Mouse (Mus musculus): ENCODE results near the gene Ddx17. TPM values are rescaled to one million over a fixed set of nuclear protein-coding genes. Genes with fewer than 3 reads are reported as not detected.
A peak's percentile ranks its signal among the peaks of the same experiment; 100 is the strongest.

Ddx17 gene
- total RNA-seq (2021), result 10 to 100 TPM; 65.3 to 72.8 TPM
- long read RNA-seq, experiment 1, partial matches to known transcripts, result 0 of 6 reads
- long read RNA-seq, experiment 1, other reads (novel, unspliced or antisense), result 6 of 6 reads
- long read RNA-seq, experiment 2, partial matches to known transcripts, result 0 of 9 reads
- long read RNA-seq, experiment 2, other reads (novel, unspliced or antisense), result 9 of 9 reads

DNA sequence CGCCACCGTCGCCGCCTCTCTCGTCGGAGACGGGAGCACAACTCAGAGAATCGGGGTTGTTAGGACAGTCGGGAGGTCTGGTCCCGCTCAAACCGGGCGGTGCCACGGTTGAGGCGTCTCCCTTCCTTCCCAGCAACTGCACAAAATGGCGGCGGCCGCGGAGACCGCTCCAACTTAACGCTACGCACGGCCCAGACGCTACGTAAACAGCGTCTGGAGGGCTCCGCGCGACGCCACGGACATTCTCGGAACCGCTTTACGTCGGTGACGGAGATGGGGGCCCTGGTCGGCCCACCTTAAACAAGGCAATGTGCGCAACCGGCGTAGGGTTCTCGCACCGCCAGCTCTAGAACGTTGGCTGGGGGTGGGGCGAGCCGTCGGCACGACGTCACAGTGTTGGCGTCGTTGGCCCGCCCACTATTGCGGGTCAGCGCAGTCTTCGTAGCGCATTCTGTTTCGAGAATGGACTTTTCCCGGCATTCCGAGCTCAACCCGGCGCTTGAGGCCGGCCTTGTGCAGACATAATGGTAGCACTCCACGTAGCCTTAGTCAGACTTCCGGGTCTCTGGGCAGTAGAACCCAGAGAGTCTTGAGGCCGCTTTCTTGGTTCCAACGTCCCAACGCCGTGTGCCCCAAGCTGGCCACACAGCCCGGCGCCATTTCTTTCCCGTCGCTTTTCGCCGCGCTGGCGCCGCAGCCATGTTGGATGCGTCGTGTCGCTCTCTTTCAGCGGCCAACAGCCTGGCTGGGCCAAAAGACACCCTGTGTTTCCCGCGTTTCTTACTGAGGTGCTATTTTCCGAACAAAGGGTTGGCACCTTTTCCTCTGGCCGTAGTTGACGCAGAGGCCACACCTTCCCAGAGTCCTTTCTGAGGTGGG, at the start of gene Ddx17:
Gene Ddx17, minus strand, starts transcription at position 332 of the 879 bp plus-strand sequence.
- peak; percentile 96 for DNase-seq

DNA sequence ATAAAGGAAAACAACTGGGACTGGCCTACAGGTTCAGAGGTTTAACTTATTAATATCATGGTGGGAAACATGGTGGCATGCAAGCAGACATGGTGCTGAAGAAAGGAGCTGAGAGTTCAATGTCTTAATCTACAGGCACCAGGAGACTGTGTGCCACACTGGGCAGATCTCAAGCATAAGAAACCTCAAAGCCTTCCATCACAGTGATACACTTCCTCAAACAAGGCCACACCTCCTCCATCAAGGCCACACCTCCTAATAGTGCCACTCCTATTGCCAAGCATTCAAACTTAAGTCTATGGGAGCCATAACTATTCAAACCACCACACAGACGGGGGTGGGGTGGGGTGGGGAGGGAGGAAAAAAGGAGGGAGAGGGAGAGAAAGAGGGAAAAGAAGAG, 35.0 kb upstream of the Ddx17 start:
- no peak for DNase-seq

DNA sequence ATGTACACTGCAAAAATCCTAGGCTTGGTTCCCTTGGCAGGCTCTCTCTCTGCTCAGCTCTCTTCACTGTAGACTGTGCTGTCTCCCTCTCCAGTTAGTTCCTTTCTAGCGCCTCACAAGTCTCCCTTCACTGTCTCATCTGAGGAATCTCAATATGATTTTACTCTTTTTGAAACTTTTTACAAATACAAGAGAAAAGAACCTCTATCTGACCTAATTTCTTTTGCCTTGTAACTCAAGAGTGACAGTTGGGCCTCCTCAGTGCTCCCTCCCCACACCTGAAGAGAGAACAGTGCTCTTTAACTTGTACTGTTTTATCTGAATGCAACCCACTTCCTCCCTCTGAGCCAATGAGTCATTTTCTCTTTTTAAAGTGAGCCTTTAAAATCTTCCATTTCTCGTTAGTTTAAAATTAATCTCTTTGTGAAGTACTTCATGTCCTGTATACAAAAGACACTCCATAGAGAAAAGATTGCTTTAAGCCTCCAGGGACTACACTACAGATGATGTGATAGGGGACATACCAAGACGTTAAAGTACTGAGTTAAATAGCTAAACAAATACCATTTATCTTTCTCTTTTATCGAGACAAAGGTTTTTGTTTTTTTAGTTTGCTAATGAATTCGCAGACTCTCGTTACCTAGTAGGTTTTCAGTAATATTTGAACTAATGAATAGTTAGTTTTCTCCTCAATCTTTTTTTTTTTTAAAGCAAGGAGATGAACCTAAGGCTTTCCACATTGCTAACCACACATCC, 31.3 kb upstream of the Ddx17 start:
- no peak for DNase-seq

DNA sequence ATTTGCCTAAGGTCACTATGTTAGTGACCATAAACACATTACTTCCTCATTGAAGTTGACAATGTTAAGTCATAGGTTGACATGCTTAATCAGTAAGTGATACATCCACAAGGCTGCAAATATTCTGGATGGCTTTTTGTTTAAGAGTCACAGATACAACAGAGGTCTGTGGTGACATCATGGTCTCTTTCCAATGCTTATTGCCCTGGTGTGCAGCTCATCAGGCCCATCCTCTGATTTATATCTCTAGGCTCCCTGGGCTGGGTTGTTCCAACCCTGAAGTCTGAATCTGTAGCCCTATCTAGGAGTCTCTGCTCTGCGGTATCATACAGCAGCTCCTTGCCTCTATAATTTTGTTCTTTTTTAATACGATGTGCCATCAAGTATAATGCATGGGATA, 30.4 kb upstream of the Ddx17 start:
- no peak for DNase-seq

DNA sequence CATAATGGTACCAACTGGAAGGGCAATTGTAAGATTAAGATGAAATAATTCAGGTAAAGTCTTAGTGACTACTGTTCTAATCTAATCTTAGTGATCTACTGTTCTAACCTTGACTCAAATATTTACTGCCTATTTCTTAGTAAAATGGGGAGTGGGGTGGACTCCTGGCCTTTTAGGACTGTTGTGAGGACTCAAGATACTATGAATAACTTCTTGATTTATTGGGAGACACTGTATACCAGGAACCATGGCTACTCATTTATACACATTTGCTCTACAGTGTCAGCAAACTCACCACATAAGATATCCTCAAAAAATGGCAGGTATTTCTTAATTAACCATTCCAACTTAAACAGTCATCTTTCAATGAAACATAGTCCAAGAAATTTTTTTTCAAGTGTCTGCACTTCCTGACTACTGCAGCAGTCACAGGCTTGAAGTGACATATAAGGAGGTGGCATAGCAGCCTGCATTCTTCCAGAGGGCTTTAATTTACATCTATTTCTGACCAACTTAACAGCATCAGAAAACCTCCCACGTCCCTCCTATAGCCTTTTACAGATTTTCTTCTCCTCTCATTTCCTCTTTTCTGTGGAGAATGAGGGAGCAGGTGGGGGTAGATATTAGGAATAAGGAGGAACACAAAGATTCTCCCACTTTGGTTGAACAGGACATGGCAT, 29.1 kb upstream of the Ddx17 start:
- no peak for DNase-seq

DNA sequence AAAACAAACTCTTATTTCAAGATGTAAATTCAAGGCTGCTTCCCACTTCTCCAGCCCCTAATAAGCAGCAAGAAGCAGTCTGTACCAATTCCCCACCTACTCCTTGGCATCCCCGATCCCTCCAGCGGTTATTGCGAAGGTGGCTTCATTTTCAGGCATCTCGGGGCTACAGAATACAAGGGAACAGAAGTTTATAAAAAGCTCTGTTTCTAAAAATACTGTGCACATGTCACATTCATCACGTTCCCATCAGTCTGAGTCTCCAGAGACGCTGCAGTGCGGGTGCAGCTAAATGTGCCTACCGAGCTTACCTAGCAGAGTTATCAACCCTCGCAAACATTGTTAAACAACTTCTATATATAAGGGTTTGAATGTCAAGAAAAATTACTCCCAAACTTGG, 15.9 kb upstream of the Ddx17 start:
- DNase-seq, result no peak

DNA sequence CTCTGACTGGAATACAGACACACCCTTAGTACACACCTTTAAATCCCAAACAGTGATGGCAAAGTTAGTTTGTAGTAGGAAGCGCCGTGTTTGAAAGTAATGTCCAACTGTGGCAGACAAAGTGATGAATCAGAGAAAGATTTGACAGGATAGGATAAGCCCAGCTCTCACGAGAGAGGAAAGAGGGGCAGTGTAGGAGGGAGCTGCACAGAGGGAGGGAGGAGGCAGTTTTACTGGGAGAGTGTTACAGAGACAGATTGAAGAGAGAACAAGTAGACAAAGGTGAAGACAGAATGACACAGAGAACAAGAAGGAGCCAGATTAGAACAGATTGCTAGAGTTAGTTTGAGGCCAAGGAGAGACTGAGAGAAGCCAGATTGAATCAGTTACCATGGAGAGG, 13.1 kb upstream of the Ddx17 start:
- DNase-seq, result no peak

DNA sequence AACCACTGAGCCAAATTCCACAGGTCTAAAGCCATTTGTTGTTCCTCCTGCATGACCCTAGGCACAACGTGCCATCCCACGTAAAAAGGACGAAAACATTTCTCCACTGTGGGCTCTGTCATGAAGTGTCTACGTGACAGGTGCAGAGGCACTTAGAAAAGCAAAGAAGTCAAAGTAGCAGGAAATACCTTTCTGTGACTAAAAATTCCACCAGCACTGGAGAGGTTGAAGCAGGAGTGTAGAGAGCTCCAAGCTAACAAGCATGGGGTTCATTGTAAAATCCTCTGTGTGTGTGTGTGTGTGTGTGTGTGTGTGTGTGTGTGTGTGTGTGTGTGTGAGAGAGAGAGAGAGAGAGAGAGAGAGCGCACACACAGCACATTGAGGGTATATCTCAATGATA, 6.0 kb upstream of the Ddx17 start:
- DNase-seq, result no peak

DNA sequence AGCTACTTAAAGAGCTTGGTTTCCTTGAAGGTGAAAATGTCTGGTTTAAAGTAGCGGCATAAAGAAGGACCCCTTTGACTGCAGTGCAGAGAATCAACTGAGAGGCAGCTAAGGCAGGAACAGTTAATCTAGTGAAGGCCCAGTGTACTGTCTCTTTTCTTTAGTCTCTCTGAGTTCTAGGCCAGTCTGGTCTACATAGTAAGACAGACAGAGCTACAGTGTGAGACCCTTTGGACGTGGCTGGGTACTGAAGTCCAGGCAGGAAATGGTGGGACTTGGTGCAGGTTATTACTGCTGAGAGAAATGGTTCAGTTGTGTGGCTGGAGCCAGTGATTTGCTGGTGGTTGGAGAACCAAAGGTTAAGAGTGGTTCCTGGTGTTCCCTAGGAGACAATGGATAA, 1.7 kb upstream of the Ddx17 start:
- no peak for DNase-seq

DNA sequence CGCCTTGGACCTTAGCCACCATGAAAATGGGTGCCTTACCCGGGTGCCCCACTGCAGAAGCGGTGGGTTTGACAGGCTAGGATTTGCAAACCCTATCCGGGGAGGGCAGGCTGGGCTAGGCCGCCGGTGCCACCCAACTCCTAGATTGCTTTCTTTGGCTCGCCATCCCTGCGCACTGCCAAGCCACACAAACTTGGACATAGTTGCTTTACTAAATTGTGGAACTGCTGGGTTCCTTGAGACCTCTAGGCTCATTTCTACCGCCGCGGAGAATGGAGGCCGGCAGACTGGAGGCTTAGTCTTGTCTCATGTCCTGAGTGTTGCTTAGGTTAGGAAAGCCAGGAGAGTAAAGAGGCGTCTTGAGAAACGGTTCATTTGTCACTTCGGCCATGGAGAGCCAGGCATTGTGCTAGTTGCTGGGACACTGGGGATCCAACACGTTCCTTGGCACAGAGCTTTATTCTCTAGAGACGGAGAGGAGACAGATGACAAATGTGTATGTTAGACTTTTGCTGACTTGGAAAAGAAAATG, 814 bp upstream of the Ddx17 start:
- DNase-seq, result no peak

DNA sequence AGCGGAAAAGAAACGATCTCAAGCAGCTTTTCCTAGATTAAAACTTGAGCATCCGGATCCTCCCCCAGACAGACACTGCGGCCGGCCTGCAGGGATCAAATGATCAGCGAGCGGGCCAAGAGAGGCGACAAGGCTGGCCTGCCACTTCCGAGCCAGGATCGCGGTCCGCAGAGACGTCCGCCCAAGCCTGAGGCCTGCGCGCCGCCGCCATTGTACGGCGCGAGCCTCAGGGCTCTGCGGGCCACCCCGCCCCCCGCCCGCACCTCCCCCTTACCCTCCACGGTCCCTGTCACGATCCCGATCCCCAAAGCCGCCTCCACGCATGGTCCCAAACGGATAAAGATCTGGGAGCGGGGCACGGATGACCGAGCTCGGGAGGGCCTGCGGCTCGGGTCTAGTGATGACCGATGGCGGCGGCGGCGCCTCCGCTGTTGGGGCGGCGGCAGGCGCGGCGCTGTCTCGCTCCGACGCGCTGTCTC, 581 bp downstream of the Ddx17 start:
- peak; percentile 82 for DNase-seq

DNA sequence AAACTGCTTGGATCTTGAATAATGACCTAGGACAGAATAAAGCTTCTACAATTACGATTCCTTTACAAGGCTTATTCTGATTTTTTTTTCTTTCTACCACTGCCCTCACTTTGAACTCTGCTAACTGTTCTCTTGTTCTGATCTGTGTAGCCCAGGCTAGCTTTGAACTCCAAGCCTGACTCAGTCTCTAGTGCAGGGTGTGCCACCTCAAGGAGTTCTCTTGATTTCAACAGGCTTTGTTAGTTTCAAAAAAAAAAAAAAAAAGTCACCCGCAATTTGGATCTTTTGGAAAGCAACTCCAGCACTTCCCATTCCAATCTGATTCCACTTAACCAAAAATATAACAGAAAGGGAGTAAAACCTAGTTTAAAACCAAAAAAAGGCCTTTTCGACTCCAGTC, 1.0 kb downstream of the Ddx17 start:
- no peak for DNase-seq

DNA sequence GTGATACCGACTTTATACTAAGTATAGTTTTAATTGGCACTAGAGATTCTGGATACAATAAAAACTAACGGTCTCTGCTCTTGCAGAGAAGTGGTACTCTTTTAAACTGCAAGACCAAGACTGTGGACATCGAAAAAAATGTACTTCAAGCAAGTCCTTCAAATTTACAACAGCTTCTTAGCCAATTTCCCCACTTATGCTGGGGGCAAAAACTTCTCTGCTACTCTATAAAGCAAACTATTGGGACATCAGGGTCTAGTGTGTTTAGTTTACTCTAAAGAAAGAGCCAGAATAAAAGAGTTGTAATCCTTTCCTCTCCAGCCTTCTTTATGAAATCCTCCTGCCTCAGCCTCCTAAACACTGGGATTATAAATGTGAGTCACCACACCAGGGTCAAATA, 2.6 kb downstream of the Ddx17 start:
- DNase-seq, result no peak

DNA sequence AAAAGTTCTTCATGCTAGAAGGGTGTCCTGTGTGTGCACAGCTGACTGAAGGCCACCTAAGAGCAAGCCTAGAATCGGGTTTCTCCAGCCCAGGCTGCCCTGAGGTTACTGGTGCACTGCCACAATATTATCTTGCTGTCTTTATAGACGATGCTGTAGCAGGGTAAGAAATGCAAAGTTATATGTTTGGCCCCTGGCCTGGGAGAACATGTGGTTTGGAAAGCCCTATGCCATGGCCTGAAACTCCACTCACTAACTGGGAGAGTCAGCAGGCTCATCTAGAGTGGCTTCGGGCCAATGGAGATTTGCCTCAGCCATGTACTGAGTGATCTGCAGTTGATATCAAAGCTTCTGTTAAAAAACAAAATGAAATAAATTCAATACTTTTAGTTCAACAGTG, 12.7 kb downstream of the Ddx17 start:
- no peak for DNase-seq

DNA sequence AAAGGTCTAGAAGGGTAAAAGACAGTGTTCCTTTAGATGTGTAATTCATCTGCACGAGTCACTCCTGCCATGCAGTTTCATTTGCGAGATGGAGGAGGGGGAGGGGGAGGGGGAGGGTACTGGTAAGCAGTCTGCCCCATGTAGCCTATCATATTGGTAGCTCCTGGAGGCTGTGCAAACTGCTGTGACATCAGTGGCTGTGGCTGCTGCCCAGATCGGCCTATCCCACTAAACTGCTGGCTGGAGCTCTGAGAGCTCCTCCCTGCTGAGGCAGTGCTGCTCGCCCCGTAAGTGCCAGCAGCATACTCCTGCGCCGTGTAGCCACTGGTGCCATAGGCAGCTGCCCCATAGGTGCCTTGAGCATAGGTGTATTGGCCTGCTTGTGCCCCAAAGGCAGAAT, 16.6 kb downstream of the Ddx17 start:
- DNase-seq, result peak; percentile 63

DNA sequence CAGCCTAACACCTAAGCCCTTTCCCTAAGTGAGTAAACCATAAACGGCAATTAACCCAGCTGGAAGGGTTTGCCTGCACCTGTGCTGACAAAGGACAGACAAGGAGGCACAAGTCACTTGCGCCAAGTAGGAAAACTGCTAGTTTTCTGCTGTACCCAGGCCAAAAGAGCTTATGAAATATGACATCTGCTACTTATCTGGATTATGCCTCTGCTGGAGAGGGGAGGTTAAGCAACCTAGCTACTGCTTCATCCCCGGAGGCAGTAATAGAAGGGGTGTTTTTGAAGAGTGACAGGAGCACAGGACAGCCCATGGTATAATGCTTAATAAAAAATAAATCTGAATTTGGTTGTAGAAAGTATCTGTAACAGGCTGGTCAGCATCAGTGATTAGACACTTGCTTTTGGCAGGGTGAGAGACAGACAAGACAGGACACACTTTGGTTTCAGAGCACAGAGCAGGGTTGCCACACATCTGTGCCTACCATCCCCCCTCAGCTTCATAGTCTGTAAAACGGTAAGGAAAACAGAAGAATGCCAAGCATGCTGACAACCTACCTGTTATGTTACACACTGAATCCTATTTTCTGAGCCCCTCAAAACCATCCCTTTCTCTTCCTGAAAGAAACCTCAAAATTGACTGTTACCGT, 18.4 kb downstream of the Ddx17 start:
- DNase-seq, result no peak

DNA sequence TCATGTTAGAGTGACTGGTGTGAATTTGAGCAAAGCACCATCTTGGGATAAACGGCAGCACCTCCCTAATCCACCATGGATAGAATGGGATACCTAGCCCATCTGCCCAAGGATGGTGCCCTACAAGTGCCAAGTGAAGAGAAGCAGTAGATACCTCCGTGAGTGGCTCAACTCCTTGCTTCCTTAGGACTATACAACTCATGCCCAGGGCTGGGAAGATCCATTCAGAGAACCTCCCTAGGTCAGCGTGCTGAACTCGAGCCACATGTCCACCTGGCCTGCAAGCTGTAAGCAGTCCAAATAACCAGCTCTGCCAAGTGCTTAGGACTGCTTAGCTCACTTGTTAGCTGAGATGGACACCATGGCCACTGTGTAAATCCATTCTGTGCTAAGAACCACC, 19.3 kb downstream of the Ddx17 start:
- peak; percentile 66 for DNase-seq

DNA sequence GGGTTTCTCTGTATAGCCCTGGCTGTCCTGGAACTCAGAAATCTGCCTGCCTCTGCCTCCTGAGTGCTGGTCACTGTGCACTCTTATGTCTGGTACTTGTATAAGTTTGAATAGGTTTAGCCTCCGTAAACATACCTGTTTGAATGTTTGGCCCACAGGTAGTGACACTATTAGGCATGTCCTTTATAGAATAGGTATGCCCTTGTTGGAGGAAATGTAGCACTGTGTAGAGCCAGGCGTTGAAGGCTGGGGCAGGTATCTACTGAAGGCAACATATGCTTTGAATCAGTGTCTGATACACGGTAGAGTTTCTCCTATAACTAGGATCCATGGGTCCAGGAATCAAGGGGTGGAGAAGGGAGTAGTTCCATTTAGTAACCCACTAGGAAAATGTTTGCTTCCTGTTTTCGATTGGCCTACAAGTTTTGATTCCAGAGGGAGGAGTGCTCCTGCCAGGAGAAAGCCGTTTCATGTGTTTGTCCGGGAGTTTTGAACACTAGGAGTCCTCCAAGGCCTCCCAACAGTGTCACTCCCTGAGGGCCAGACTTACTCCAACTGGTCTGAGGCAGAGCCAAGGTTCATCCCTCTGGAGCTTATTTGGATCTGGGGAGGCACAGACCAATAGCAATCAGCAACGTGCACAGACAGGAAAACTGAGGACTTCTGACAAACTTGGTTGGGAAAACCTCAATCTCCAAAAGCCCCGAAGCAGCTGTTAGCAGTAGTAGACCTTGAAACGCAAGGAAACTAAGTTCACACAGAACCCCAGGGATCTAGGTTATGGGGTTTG, 20.4 kb downstream of the Ddx17 start:
- peak; percentile 48 for DNase-seq

DNA sequence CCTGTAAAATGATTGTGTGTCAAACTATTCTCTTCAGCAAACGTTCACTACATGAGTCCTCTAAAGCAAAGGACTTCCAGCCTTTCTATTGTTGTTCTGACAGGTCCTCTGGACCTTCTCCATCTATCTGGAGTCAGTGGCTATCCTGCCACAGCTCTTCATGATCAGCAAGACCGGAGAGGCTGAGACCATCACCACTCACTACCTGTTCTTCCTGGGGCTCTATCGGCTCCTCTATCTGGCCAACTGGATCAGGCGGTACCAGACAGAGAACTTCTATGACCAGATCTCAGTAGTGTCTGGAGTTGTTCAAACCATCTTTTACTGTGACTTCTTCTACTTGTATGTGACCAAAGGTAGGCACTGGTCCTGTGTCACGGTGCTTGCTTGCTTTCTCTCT, 21.0 kb downstream of the Ddx17 start:
- no peak for DNase-seq

DNA sequence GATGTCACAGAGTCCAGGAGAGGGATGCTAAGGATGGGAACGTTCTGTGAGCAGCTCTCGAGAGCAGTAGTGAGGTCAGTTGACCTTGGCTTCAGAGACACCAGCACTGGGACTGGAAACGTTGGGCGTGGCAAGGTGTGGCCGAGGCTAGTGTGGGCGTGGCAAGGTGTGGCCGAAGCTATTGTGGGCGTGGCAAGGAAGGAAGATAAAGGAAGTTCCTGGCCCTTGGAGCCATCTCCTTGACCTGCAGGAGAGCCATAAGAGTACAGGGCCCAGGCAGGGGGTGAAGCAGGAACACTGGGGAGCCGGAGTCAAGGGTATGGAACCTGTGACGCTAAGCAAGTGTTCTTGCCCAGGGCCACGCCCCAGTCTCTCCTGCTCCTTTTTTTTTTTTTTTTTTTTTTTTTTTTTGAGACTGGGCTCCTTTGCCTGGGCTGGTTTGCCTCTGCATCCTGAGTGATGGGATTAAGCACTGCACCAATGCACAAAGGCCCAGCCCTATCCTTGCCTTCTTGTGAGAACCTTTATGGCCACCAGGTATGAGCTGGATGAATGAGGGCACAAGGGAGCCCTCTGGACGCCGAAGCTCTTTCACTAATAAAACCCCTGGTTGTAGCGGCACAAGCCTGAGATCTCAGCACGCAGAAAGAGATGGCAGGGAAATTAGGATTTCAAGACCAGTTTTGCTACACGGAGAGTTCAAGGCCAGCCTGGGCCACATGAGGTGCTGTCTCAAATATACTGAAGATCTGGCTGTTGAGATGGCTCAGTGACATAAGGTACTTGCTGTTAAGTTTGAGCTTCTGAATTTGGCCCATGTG, 26.9 kb downstream of the Ddx17 start:
- no peak for DNase-seq
